Mouse (Mus musculus) kidney, embryonic 16.5 days (tissue): Measurements from ENCODE around the gene Ms4a6c. TPM values are rescaled to one million over a fixed set of nuclear protein-coding genes. Genes with fewer than 3 reads are reported as not detected.

Source experiments
- polyA plus RNA-seq: library from polyadenylated mRNA; unstranded; fragments of >200 nt; fragmentation: Nextera tagmentation; extraction: Ambion mirVana; gene quantifications from 2 replicates; pipeline ENCODE4 v1.2.1, GENCODE M21; 2015

The Ms4a6c gene
- polyA plus RNA-seq, 1 experiment from 2014 or later = 4.6 TPM

Other genes with a start within 250 kb of the Ms4a6c start
- not detected in 2 replicates for gene Ms4a12, start 236.9 kb upstream of the Ms4a6c start, polyA plus RNA-seq
- gene Ms4a1, start 203.1 kb upstream of the Ms4a6c start, polyA plus RNA-seq = not detected in 2 replicates
- not detected in 2 replicates for gene Ms4a5, start 185.5 kb upstream of the Ms4a6c start, polyA plus RNA-seq
- gene Ms4a14, start 154.9 kb upstream of the Ms4a6c start, polyA plus RNA-seq = 0.07 and 0.09 TPM in 2 replicates
- gene Ms4a7, start 133.2 kb upstream of the Ms4a6c start, polyA plus RNA-seq = 3.3 and 4.1 TPM in 2 replicates
- gene Ms4a4a, start 93.8 kb upstream of the Ms4a6c start, polyA plus RNA-seq = 5.0 and 5.6 TPM in 2 replicates
- 0.41 and 1.4 TPM in 2 replicates for gene Ms4a4c, start 64.6 kb upstream of the Ms4a6c start, polyA plus RNA-seq
- gene Ms4a4b, start 25.8 kb upstream of the Ms4a6c start, polyA plus RNA-seq = 0.17 and 0.30 TPM in 2 replicates
- not detected in 2 replicates for gene Gm8369, start 16.6 kb downstream of the Ms4a6c start, polyA plus RNA-seq
- 3.2 and 4.1 TPM in 2 replicates for gene Ms4a6b, start 47.1 kb downstream of the Ms4a6c start, polyA plus RNA-seq
- 0.17 and 0.19 TPM in 2 replicates for gene Ms4a4d, start 67.4 kb downstream of the Ms4a6c start, polyA plus RNA-seq
- 1.7 and 2.6 TPM in 2 replicates for gene Ms4a6d, start 135.5 kb downstream of the Ms4a6c start, polyA plus RNA-seq
- gene Ms4a2, start 154.4 kb downstream of the Ms4a6c start, polyA plus RNA-seq = 2.6 and 3.0 TPM in 2 replicates
- gene Ms4a3, start 171.5 kb downstream of the Ms4a6c start, polyA plus RNA-seq = not detected in 2 replicates
- not detected in 2 replicates for gene Oosp2, start 191.2 kb downstream of the Ms4a6c start, polyA plus RNA-seq
- not detected in 2 replicates for gene Oosp1, start 221.8 kb downstream of the Ms4a6c start, polyA plus RNA-seq
- gene Oosp3, start 227.7 kb downstream of the Ms4a6c start, polyA plus RNA-seq = not detected in 2 replicates